Mouse (Mus musculus) embryonic facial prominence, embryonic 15.5 days (tissue): ENCODE measurements around the gene Scd3. TPM values are rescaled to one million over a fixed set of nuclear protein-coding genes. Genes with fewer than 3 reads are reported as not detected.
"Not testable (repeated sequence)": the region's sequence is repeated elsewhere in the genome, so short reads cannot be mapped to it uniquely, and the experiment has no call there.

Source experiments
- ATAC-seq: fragments of 200-750 bp; cut with Nextera tagmentation; 2 replicates; pipeline ENCODE4 v1.8.0; 2017; ENCODE audit warnings: low read depth, moderate TSS enrichment; ENCODE audit not compliant: insufficient number of reproducible peaks, low FRiP score, low TSS enrichment
- H3K27ac ChIP-seq: fragments of 300-500 bp; sonication (generic); replicated peaks from 2 replicates; pipeline ENCODE4 v1.5.1; 2015; ENCODE audit warnings: mild to moderate bottlenecking, inconsistent platforms
- H3K27me3 ChIP-seq: fragments of 300-500 bp; sonication (generic); 2 replicates; pipeline ENCODE4 v1.6.1; 2015; ENCODE audit warnings: inconsistent platforms
- H3K36me3 ChIP-seq: fragments of 300-500 bp; sonication (generic); 2 replicates; pipeline ENCODE4 v1.6.1; 2015; ENCODE audit warnings: mild to moderate bottlenecking, inconsistent platforms
- H3K4me1 ChIP-seq: fragments of 300-500 bp; sonication (generic); 2 replicates; pipeline ENCODE4 v1.6.1; 2015; ENCODE audit warnings: inconsistent platforms
- H3K4me2 ChIP-seq: fragments of 300-500 bp; sonication (generic); replicated peaks from 2 replicates; pipeline ENCODE4 v1.6.1; 2015; ENCODE audit warnings: mild to moderate bottlenecking, inconsistent platforms
- H3K4me3 ChIP-seq: fragments of 300-500 bp; sonication (generic); replicated peaks from 2 replicates; pipeline ENCODE4 v1.5.1; 2015; ENCODE audit warnings: mild to moderate bottlenecking, inconsistent platforms
- H3K9ac ChIP-seq: fragments of 300-500 bp; sonication (generic); 2 replicates; pipeline ENCODE4 v1.6.1; 2015; ENCODE audit warnings: inconsistent platforms
- H3K9me3 ChIP-seq: fragments of 300-500 bp; sonication (generic); replicated peaks from 2 replicates; pipeline ENCODE4 v1.6.1; 2016; ENCODE audit warnings: inconsistent platforms
- WGBS: fragments of 180-500 bp; shearing (Covaris S2); methylation state at CpG from one replicate; pipeline ENCODE4 v1.1.7; 2015; 5-methylcytosine and 5-hydroxymethylcytosine counted together
- polyA plus RNA-seq: library from polyadenylated mRNA; unstranded; fragments of >200 nt; fragmentation: Nextera tagmentation; extraction: Ambion mirVana; gene quantifications from 2 replicates; pipeline ENCODE4 v1.2.1, GENCODE M21; 2015

The Scd3 gene
- polyA plus RNA-seq, 1 experiment from 2014 or later = 0.89 TPM

- no peaks in the 10 kb centered on the region for H3K27me3 ChIP-seq
- no peak overlapping the region for H3K27ac ChIP-seq
- no peak overlapping the region for H3K4me2 ChIP-seq
- no peaks in the 10 kb centered on the region for H3K9me3 ChIP-seq
- no peak for ATAC-seq
- no peak overlapping the region for H3K4me3 ChIP-seq
- H3K36me3 ChIP-seq = no peaks in the 10 kb centered on the region
- 0 out of 2 replicates have a peak, but pooled peaks cover 6% of the 10 kb centered on the region for H3K4me1 ChIP-seq
- no peak overlapping the region for H3K9ac ChIP-seq
- WGBS = 69% methylated on average over 4 of the region's 4 CpGs
These were observed 70.6 kb downstream of the Scd3 start for GRCm38 (mm10) chr19:44273711-44274110.

GRCm38 (mm10) chr19:44274452-44274851 lies 71.4 kb downstream of the Scd3 start:
- ATAC-seq = no peak

GRCm38 (mm10) chr19:44275418-44275817 lies 72.3 kb downstream of the Scd3 start:
- no peaks in the 10 kb centered on the region for H3K36me3 ChIP-seq
- 81% methylated on average over 1 of the region's 1 CpGs for WGBS

More at GRCm38 (mm10) chr19:44274452-44274851, 71.4 kb downstream of the Scd3 start:
- Histone ChIP-seq H3K9ac (no peak overlapping the region), H3K36me3 (no peaks in the 10 kb centered on the region), H3K27me3 (no peaks in the 10 kb centered on the region), H3K4me2 (no peak overlapping the region), H3K4me1 (0 out of 2 replicates have a peak, but pooled peaks cover 6% of the 10 kb centered on the region), H3K27ac (no peak overlapping the region), H3K4me3 (no peak overlapping the region), H3K9me3 (no peaks in the 10 kb centered on the region)
- 92% methylated on average over 4 of the region's 4 CpGs for WGBS

GRCm38 (mm10) chr19:44276861-44277260 lies 73.8 kb downstream of the Scd3 start:
- H3K27ac ChIP-seq = no peak overlapping the region
- H3K4me2 ChIP-seq = no peak overlapping the region
- no peak overlapping the region for H3K4me3 ChIP-seq
- peaks cover 24% of the 10 kb centered on the region for H3K4me1 ChIP-seq
- H3K9me3 ChIP-seq = no peaks in the 10 kb centered on the region
- WGBS = 70% methylated on average over 5 of the region's 5 CpGs
- no peaks in the 10 kb centered on the region for H3K27me3 ChIP-seq
- H3K36me3 ChIP-seq = no peaks in the 10 kb centered on the region
- ATAC-seq = no peak
- no peak overlapping the region for H3K9ac ChIP-seq

More at GRCm38 (mm10) chr19:44275418-44275817, 72.3 kb downstream of the Scd3 start:
- Histone ChIP-seq H3K4me2 (no peak overlapping the region), H3K27ac (no peak overlapping the region), H3K4me1 (peaks cover 10% of the 10 kb centered on the region), H3K9ac (no peak overlapping the region), H3K27me3 (no peaks in the 10 kb centered on the region), H3K9me3 (no peaks in the 10 kb centered on the region), H3K4me3 (no peak overlapping the region)
- ATAC-seq = no peak

- Histone ChIP-seq H3K9ac (no peak overlapping the region), H3K4me2 (no peak overlapping the region), H3K27ac (no peak overlapping the region), H3K36me3 (no peaks in the 10 kb centered on the region), H3K4me3 (no peak overlapping the region), H3K4me1 (peaks cover 34% of the 10 kb centered on the region), H3K9me3 (no peaks in the 10 kb centered on the region), H3K27me3 (no peaks in the 10 kb centered on the region)
- 88% methylated on average over 8 of the region's 8 CpGs for WGBS
- no peak for ATAC-seq
These were observed 74.9 kb downstream of the Scd3 start for GRCm38 (mm10) chr19:44277931-44278330.

- Histone ChIP-seq H3K4me3 (no peak overlapping the region), H3K27ac (peak overlapping the region; percentile 85), H3K9ac (no peak overlapping the region), H3K4me1 (peaks cover 47% of the 10 kb centered on the region), H3K9me3 (no peaks in the 10 kb centered on the region), H3K27me3 (no peaks in the 10 kb centered on the region), H3K4me2 (peak overlapping the region; percentile 12; the same call in 1 of the 2 replicates), H3K36me3 (no peaks in the 10 kb centered on the region)
- 7% methylated on average over 6 of the region's 6 CpGs for WGBS
- ATAC-seq = no peak
These were observed 77.7 kb downstream of the Scd3 start for GRCm38 (mm10) chr19:44280755-44281154.

- 15% methylated on average over 1 of the region's 1 CpGs for WGBS
- H3K36me3 ChIP-seq, ATAC-seq, H3K27me3 ChIP-seq, H3K4me2 ChIP-seq, H3K4me3 ChIP-seq, H3K9ac ChIP-seq, H3K9me3 ChIP-seq: not testable (repeated sequence)
- peak overlapping the region; percentile 85 for H3K27ac ChIP-seq
- peaks cover 49% of the 10 kb centered on the region for H3K4me1 ChIP-seq
These were observed 78.9 kb downstream of the Scd3 start for GRCm38 (mm10) chr19:44281825-44282447.

- WGBS = 34% methylated on average over 9 of the region's 9 CpGs
- no peak overlapping the region for H3K4me2 ChIP-seq
- H3K4me3 ChIP-seq = no peak overlapping the region
- H3K9ac ChIP-seq = no peak overlapping the region
- no peaks in the 10 kb centered on the region for H3K27me3 ChIP-seq
- no peaks in the 10 kb centered on the region for H3K9me3 ChIP-seq
- peaks cover 49% of the 10 kb centered on the region for H3K4me1 ChIP-seq
- H3K27ac ChIP-seq = peak overlapping the region; percentile 85
- no peaks in the 10 kb centered on the region for H3K36me3 ChIP-seq
- ATAC-seq = no peak
These were observed 79.6 kb downstream of the Scd3 start for GRCm38 (mm10) chr19:44282534-44283156.

- Histone ChIP-seq H3K9me3 (no peaks in the 10 kb centered on the region), H3K36me3 (no peaks in the 10 kb centered on the region), H3K4me1 (peaks cover 49% of the 10 kb centered on the region), H3K27ac (peak overlapping the region; percentile 97), H3K9ac (no peak overlapping the region), H3K27me3 (no peaks in the 10 kb centered on the region), H3K4me2 (peak overlapping the region; percentile 72), H3K4me3 (peak overlapping the region; percentile 45)
- 31% methylated on average over 15 of the region's 15 CpGs for WGBS
- ATAC-seq = no peak
These were observed 80.3 kb downstream of the Scd3 start for GRCm38 (mm10) chr19:44283157-44284024.

- Histone ChIP-seq H3K4me2 (peak overlapping the region; percentile 72), H3K4me1 (peaks cover 49% of the 10 kb centered on the region), H3K36me3 (no peaks in the 10 kb centered on the region), H3K4me3 (peak overlapping the region; percentile 45), H3K27me3 (no peaks in the 10 kb centered on the region), H3K9me3 (no peaks in the 10 kb centered on the region), H3K27ac (peak overlapping the region; percentile 97), H3K9ac (peak overlapping the region; percentile 10; the same call in 1 of the 2 replicates)
- WGBS = 0% methylated on average over 38 of the region's 38 CpGs
- peak; percentile 99 for ATAC-seq
These were observed 81.1 kb downstream of the Scd3 start for GRCm38 (mm10) chr19:44284025-44284695.
